Mouse (Mus musculus) C2C12 (cell line): ENCODE data around the gene Isg20l2.

Source experiments
- CEBPB ChIP-seq: IDR thresholded peaks from one replicate; pipeline ENCODE4 v1.6.1; 2011; ENCODE audit warnings: low read depth, mild to moderate bottlenecking, control low read depth, moderate library complexity
- CTCF ChIP-seq: IDR thresholded peaks from one replicate; pipeline ENCODE4 v1.5.1; 2011; ENCODE audit not compliant: control insufficient read depth, insufficient read depth, insufficient read length
- MAX ChIP-seq: IDR thresholded peaks from one replicate; pipeline ENCODE4 v1.6.1; 2011; ENCODE audit warnings: mild to moderate bottlenecking, control low read depth

GRCm38 (mm10) chr3:87983627-87984026, 53.5 kb downstream of the Isg20l2 start:
- TF ChIP-seq CTCF (no peak), MAX (no peak), CEBPB (no peak)
